Mouse (Mus musculus) CH12.LX (cell line): ENCODE data around the gene Pank2.

Experiments
- BHLHE40 ChIP-seq: IDR thresholded peaks from 2 replicates; pipeline ENCODE4 v1.6.1; 2011; ENCODE audit warnings: mild to moderate bottlenecking, low read depth, low read length, improper control_type of control experiment
- CHD2 ChIP-seq: IDR thresholded peaks from 2 replicates; pipeline ENCODE4 v1.6.1; 2011; ENCODE audit warnings: low read length, improper control_type of control experiment
- CTCF ChIP-seq, 2 experiments: IDR thresholded peaks in 1 of 2; conservative IDR thresholded peaks in 1 of 2; 2 replicates each; pipeline ENCODE4 v1.5.1; 2011 to 2012; ENCODE audit warnings: low read depth in 2 of 2, low read length in 2 of 2, improper control_type of control experiment in 1 of 2, inconsistent platforms in 1 of 2, mild to moderate bottlenecking in 1 of 2, moderate library complexity in 1 of 2
- EP300 ChIP-seq: IDR thresholded peaks from 2 replicates; pipeline ENCODE4 v1.6.1; 2011; ENCODE audit warnings: low read length, improper control_type of control experiment
- ETS1 ChIP-seq: conservative IDR thresholded peaks from 2 replicates; pipeline ENCODE4 v1.6.1; 2012; ENCODE audit warnings: low read depth, mild to moderate bottlenecking, inconsistent platforms, low read length, improper control_type of control experiment, moderate library complexity
- MAX ChIP-seq: IDR thresholded peaks from 2 replicates; pipeline ENCODE4 v1.6.1; 2011; ENCODE audit warnings: low read length, improper control_type of control experiment
- POLR2A ChIP-seq: IDR thresholded peaks from 2 replicates; pipeline ENCODE4 v1.6.1; 2011; ENCODE audit warnings: low read depth, mild to moderate bottlenecking, improper control_type of control experiment, low read length
- RCOR1 ChIP-seq: conservative IDR thresholded peaks from 2 replicates; pipeline ENCODE4 v1.6.1; 2012; ENCODE audit warnings: low read depth, mild to moderate bottlenecking, inconsistent platforms, low read length, improper control_type of control experiment
- SIN3A ChIP-seq: IDR thresholded peaks from 2 replicates; pipeline ENCODE4 v1.6.1; 2012; ENCODE audit warnings: low read length, improper control_type of control experiment, inconsistent platforms
- UBTF ChIP-seq: IDR thresholded peaks from 2 replicates; pipeline ENCODE4 v1.6.1; 2012; ENCODE audit warnings: low read depth, mild to moderate bottlenecking, inconsistent platforms, low read length, improper control_type of control experiment, moderate library complexity
- USF2 ChIP-seq: conservative IDR thresholded peaks from 2 replicates; pipeline ENCODE4 v1.6.1; 2011; ENCODE audit warnings: low read depth, low read length, improper control_type of control experiment
- ZKSCAN1 ChIP-seq: IDR thresholded peaks from 2 replicates; pipeline ENCODE4 v1.6.1; 2012; ENCODE audit warnings: low read depth, inconsistent platforms, low read length, improper control_type of control experiment, borderline replicate concordance

GRCm38 (mm10) chr2:131326044-131326443 lies 63.7 kb downstream of the Pank2 start:
- TF ChIP-seq UBTF = no peak
- TF ChIP-seq CHD2 = no peak
- no peak for TF ChIP-seq RCOR1
- TF ChIP-seq POLR2A = no peak
- TF ChIP-seq CTCF (conservative IDR thresholded peaks at IDR 0.05 in 1 of 2, IDR thresholded peaks at IDR 0.05 in 1 of 2; ENCODE audit: low read depth in 2 of 2, low read length in 2 of 2) = no peak
- no peak for TF ChIP-seq SIN3A
- TF ChIP-seq ETS1 = no peak
- TF ChIP-seq MAX = no peak
- TF ChIP-seq ZKSCAN1 = no peak
- TF ChIP-seq USF2 = no peak
- TF ChIP-seq EP300 = no peak
- TF ChIP-seq BHLHE40 = no peak
